Mouse (Mus musculus) CH12.LX (cell line): ENCODE measurements around the gene Grid1.

Source experiments
- CHD2 ChIP-seq: IDR thresholded peaks from 2 replicates; pipeline ENCODE4 v1.6.1; 2011; ENCODE audit warnings: low read length, improper control_type of control experiment
- CTCF ChIP-seq, 2 experiments: IDR thresholded peaks in 1 of 2; conservative IDR thresholded peaks in 1 of 2; 2 replicates each; pipeline ENCODE4 v1.5.1; 2011 to 2012; ENCODE audit warnings: low read depth in 2 of 2, low read length in 2 of 2, improper control_type of control experiment in 1 of 2, inconsistent platforms in 1 of 2, mild to moderate bottlenecking in 1 of 2, moderate library complexity in 1 of 2
- EP300 ChIP-seq: IDR thresholded peaks from 2 replicates; pipeline ENCODE4 v1.6.1; 2011; ENCODE audit warnings: low read length, improper control_type of control experiment
- ETS1 ChIP-seq: conservative IDR thresholded peaks from 2 replicates; pipeline ENCODE4 v1.6.1; 2012; ENCODE audit warnings: low read depth, mild to moderate bottlenecking, inconsistent platforms, low read length, improper control_type of control experiment, moderate library complexity
- JUND ChIP-seq: conservative IDR thresholded peaks from 2 replicates; pipeline ENCODE4 v1.6.1; 2011; ENCODE audit warnings: low read depth, low read length, improper control_type of control experiment
- MYC ChIP-seq: IDR thresholded peaks from 2 replicates; pipeline ENCODE4 v1.6.1; 2011; ENCODE audit warnings: low read depth, mild to moderate bottlenecking, improper control_type of control experiment, low read length
- NRF1 ChIP-seq: IDR thresholded peaks from 2 replicates; pipeline ENCODE4 v1.6.1; 2014; ENCODE audit warnings: low read depth, mild to moderate bottlenecking, inconsistent platforms, low read length, improper control_type of control experiment, moderate library complexity
- POLR2A ChIP-seq: IDR thresholded peaks from 2 replicates; pipeline ENCODE4 v1.6.1; 2011; ENCODE audit warnings: low read depth, mild to moderate bottlenecking, improper control_type of control experiment, low read length
- RCOR1 ChIP-seq: conservative IDR thresholded peaks from 2 replicates; pipeline ENCODE4 v1.6.1; 2012; ENCODE audit warnings: low read depth, mild to moderate bottlenecking, inconsistent platforms, low read length, improper control_type of control experiment
- SMC3 ChIP-seq: IDR thresholded peaks from 2 replicates; pipeline ENCODE4 v1.6.1; 2011; ENCODE audit warnings: low read depth, low read length, improper control_type of control experiment
- UBTF ChIP-seq: IDR thresholded peaks from 2 replicates; pipeline ENCODE4 v1.6.1; 2012; ENCODE audit warnings: low read depth, mild to moderate bottlenecking, inconsistent platforms, low read length, improper control_type of control experiment, moderate library complexity
- ZMIZ1 ChIP-seq: IDR thresholded peaks from 2 replicates; pipeline ENCODE4 v1.6.1; 2012; ENCODE audit warnings: low read depth, mild to moderate bottlenecking, inconsistent platforms, low read length, improper control_type of control experiment
- ZNF384 ChIP-seq: IDR thresholded peaks from 2 replicates; pipeline ENCODE4 v1.6.1; 2012; ENCODE audit warnings: low read depth, low read length, improper control_type of control experiment, inconsistent platforms

DNA sequence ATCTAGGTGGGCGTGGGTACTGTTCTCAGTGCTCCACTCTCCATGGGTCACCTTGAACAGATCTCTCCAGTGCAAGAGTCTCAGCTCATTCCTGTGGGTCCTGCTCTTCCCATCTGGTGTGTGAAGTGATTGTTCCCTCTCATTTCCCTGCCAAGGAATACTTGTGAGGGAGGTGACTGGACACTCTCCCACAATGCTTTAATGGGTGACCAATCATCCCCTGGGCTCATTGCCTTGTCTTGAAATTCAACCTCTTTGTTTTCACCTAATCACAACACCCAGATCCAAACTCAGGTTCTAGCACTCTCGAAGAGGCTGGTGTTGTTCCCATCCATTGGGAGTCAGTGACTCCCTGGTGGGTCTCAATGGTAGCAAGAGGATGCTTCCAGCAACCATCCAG is 754.6 kb downstream of the Grid1 start:
- no peak for TF ChIP-seq MYC
- no peak for TF ChIP-seq JUND
- TF ChIP-seq EP300, result no peak
- no peak for TF ChIP-seq CHD2
- no peak for TF ChIP-seq POLR2A
- no peak for TF ChIP-seq NRF1
- no peak for TF ChIP-seq UBTF
- TF ChIP-seq ZMIZ1, result no peak
- no peak for TF ChIP-seq CTCF (conservative IDR thresholded peaks at IDR 0.05 in 1 of 2, IDR thresholded peaks at IDR 0.05 in 1 of 2; ENCODE audit: low read depth in 2 of 2, low read length in 2 of 2)
- TF ChIP-seq ETS1, result no peak
- TF ChIP-seq SMC3, result no peak
- no peak for TF ChIP-seq RCOR1
- no peak for TF ChIP-seq ZNF384
